Comparison of ENCODE assay signal across 8 mouse cellular contexts in genomic region chr13:21408805-21409459, GRCm38 (mm10). TPM values are rescaled to one million over a fixed set of nuclear protein-coding genes. Genes with fewer than 3 reads are reported as not detected.
DNase-seq lines count a peak whose midpoint lies in the region; ATAC-seq and TF ChIP-seq lines count a peak whose summit lies in the region.

No protein-coding gene starts in this region.

- no peaks in the 10 kb centered on the region for H3K36me3 ChIP-seq in neural tube, embryonic 11.5 days (ENCODE audit: control insufficient read depth, insufficient read depth, low read length)
- no peaks in the 10 kb centered on the region for H3K36me3 ChIP-seq in limb, embryonic 14.5 days (ENCODE audit: control insufficient read depth, insufficient read depth, low read length)
- H3K36me3 ChIP-seq in stomach, embryonic 14.5 days (ENCODE audit: control insufficient read depth, insufficient read depth, low read length) = no peaks in the 10 kb centered on the region

- peak overlapping the region; percentile 37 for H3K4me3 ChIP-seq in neural tube, embryonic 11.5 days (ENCODE audit: low read depth, low read length)
- peak overlapping the region; percentile 47 for H3K4me3 ChIP-seq in limb, embryonic 14.5 days (replicated peaks; ENCODE audit: low read length)
- peak overlapping the region; percentile 45 for H3K4me3 ChIP-seq in stomach, embryonic 14.5 days (ENCODE audit: low read depth, low read length)

- intact Hi-C loops in left cerebral cortex, postnatal 14 days (cut with DNase I) = no loop called here

- DNase-seq in cerebellum, adult 8-10 months = peak; percentile 23
- DNase-seq in neural tube, embryonic 11.5 days (ENCODE audit: low spot score) = no peak
- DNase-seq in neural tube, embryonic 10.5 days (ENCODE audit: extremely low spot score, low spot score) = no peak
- DNase-seq in limb, embryonic 14.5 days (ENCODE audit: low spot score) = no peak
- no peak for DNase-seq in left cerebral cortex, postnatal 14 days (ENCODE audit: low spot score in 2 of 2)
- DNase-seq in urinary bladder, postnatal 4 days (ENCODE audit: low spot score in 2 of 2) = no peak

- H3K27me3 ChIP-seq in neural tube, embryonic 11.5 days (ENCODE audit: control insufficient read depth, insufficient read depth, low read length) = no peaks in the 10 kb centered on the region
- no peaks in the 10 kb centered on the region for H3K27me3 ChIP-seq in limb, embryonic 14.5 days (ENCODE audit: control insufficient read depth, insufficient read depth, low read length)
- H3K27me3 ChIP-seq in stomach, embryonic 14.5 days (ENCODE audit: control insufficient read depth, insufficient read depth, low read length) = no peaks in the 10 kb centered on the region

- H3K27ac ChIP-seq in neural tube, embryonic 11.5 days (ENCODE audit: low read depth, low read length) = no peak overlapping the region
- H3K27ac ChIP-seq in limb, embryonic 14.5 days (replicated peaks; ENCODE audit: low read depth, low read length) = peak overlapping the region; percentile 79
- no peak overlapping the region for H3K27ac ChIP-seq in stomach, embryonic 14.5 days (ENCODE audit: low read length)

- no peaks in the 10 kb centered on the region for H3K4me1 ChIP-seq in neural tube, embryonic 11.5 days (ENCODE audit: control insufficient read depth, insufficient read depth, low read length)
- H3K4me1 ChIP-seq in limb, embryonic 14.5 days (ENCODE audit: control insufficient read depth, insufficient read depth, low read length) = no peaks in the 10 kb centered on the region
- H3K4me1 ChIP-seq in stomach, embryonic 14.5 days (ENCODE audit: control insufficient read depth, insufficient read depth, low read length) = no peaks in the 10 kb centered on the region

- H3K9me3 ChIP-seq in neural tube, embryonic 11.5 days (ENCODE audit: control insufficient read depth, low read length) = no peaks in the 10 kb centered on the region
- no peaks in the 10 kb centered on the region for H3K9me3 ChIP-seq in limb, embryonic 14.5 days (ENCODE audit: control insufficient read depth, low read length)
- H3K9me3 ChIP-seq in stomach, embryonic 14.5 days (ENCODE audit: control insufficient read depth, low read depth, low read length) = no peaks in the 10 kb centered on the region

- no peak for TF ChIP-seq POLR2A in limb, embryonic 14.5 days (IDR thresholded peaks at IDR 0.05; ENCODE audit: borderline replicate concordance, extremely low read depth, insufficient read depth, insufficient read length)

- peak overlapping the region; percentile 51 for H3K9ac ChIP-seq in neural tube, embryonic 11.5 days (ENCODE audit: low read length)
- H3K9ac ChIP-seq in limb, embryonic 14.5 days (ENCODE audit: low read depth, low read length, severe bottlenecking) = peak overlapping the region; percentile 65
- H3K9ac ChIP-seq in stomach, embryonic 14.5 days (replicated peaks; ENCODE audit: low read depth, low read length) = peak overlapping the region; percentile 45; the same call in 1 of the 2 replicates

- 55% methylated on average over 11 of the region's 11 CpGs for WGBS in neural tube, embryonic 11.5 days
- WGBS in limb, embryonic 14.5 days = 47% methylated on average over 11 of the region's 11 CpGs
- 48% methylated on average over 11 of the region's 11 CpGs for WGBS in stomach, embryonic 14.5 days

- peak overlapping the region; percentile 62 for H3K4me2 ChIP-seq in neural tube, embryonic 11.5 days (ENCODE audit: low read depth)
- peak overlapping the region; percentile 77 for H3K4me2 ChIP-seq in limb, embryonic 14.5 days (replicated peaks; ENCODE audit: low read depth, low read length, severe bottlenecking)
- H3K4me2 ChIP-seq in stomach, embryonic 14.5 days (replicated peaks; ENCODE audit: low read depth, low read length) = peak overlapping the region; percentile 73

- no peak for ATAC-seq in cerebellum, adult (ENCODE audit: insufficient number of reproducible peaks, low FRiP score, low TSS enrichment)
- no peak; the same call in none of the 2 replicates for ATAC-seq in neural tube, embryonic 11.5 days (ENCODE audit: insufficient read depth, low FRiP score, low TSS enrichment)
- no peak for ATAC-seq in limb, embryonic 14.5 days (ENCODE audit: low FRiP score, low read depth)
- no peak for ATAC-seq in stomach, embryonic 14.5 days (ENCODE audit: insufficient number of reproducible peaks, insufficient read depth, low FRiP score, low read depth)

RNA-seq across cellular contexts. Expression of gene Zkscan3, which starts 6.4 kb away (rescaled TPM):
- 79.8 and 84.7 TPM in 2 replicates for polyA plus RNA-seq in neural tube, embryonic 11.5 days (2014; fragmentation: Nextera tagmentation; extraction: Ambion mirVana)
- 71.0 and 81.2 TPM in 2 replicates for polyA plus RNA-seq in limb, embryonic 14.5 days (2012; rRNA removed)
- 74.6 and 82.0 TPM in 2 replicates for polyA plus RNA-seq in limb, embryonic 14.5 days (2014; fragmentation: Nextera tagmentation; extraction: Ambion mirVana)
- polyA plus RNA-seq in stomach, embryonic 14.5 days (2014; fragmentation: Nextera tagmentation; extraction: Ambion mirVana) = 81.3 and 85.7 TPM in 2 replicates
- total RNA-seq in left cerebral cortex, postnatal 14 days (2021) = 10 to 100 TPM; 38.3 to 40.1 TPM

RNA-seq across cellular contexts. Expression of gene Pgbd1, which starts 31.9 kb away (rescaled TPM):
- 4.1 and 4.9 TPM in 2 replicates for polyA plus RNA-seq in neural tube, embryonic 11.5 days (2014; fragmentation: Nextera tagmentation; extraction: Ambion mirVana)
- 2.1 and 3.1 TPM in 2 replicates for polyA plus RNA-seq in limb, embryonic 14.5 days (2012; rRNA removed)
- polyA plus RNA-seq in limb, embryonic 14.5 days (2014; fragmentation: Nextera tagmentation; extraction: Ambion mirVana) = 2.4 and 3.1 TPM in 2 replicates
- polyA plus RNA-seq in stomach, embryonic 14.5 days (2014; fragmentation: Nextera tagmentation; extraction: Ambion mirVana) = 2.3 and 3.1 TPM in 2 replicates
- 1 to 10 TPM; 1.3 to 1.8 TPM for total RNA-seq in left cerebral cortex, postnatal 14 days (2021)

RNA-seq across cellular contexts. Expression of gene Zscan26, which starts 44.6 kb away (rescaled TPM):
- 14.9 and 17.5 TPM in 2 replicates for polyA plus RNA-seq in neural tube, embryonic 11.5 days (2014; fragmentation: Nextera tagmentation; extraction: Ambion mirVana)
- polyA plus RNA-seq in limb, embryonic 14.5 days (2012; rRNA removed) = 44.6 and 52.4 TPM in 2 replicates
- 17.7 and 20.5 TPM in 2 replicates for polyA plus RNA-seq in limb, embryonic 14.5 days (2014; fragmentation: Nextera tagmentation; extraction: Ambion mirVana)
- 32.6 and 35.8 TPM in 2 replicates for polyA plus RNA-seq in stomach, embryonic 14.5 days (2014; fragmentation: Nextera tagmentation; extraction: Ambion mirVana)
- total RNA-seq in left cerebral cortex, postnatal 14 days (2021) = 10 to 100 TPM; 33.9 to 39.7 TPM

RNA-seq across cellular contexts. Expression of gene Zscan12, which starts 46.3 kb away (rescaled TPM):
- 14.8 and 19.6 TPM in 2 replicates for polyA plus RNA-seq in neural tube, embryonic 11.5 days (2014; fragmentation: Nextera tagmentation; extraction: Ambion mirVana)
- polyA plus RNA-seq in limb, embryonic 14.5 days (2012; rRNA removed) = 7.0 and 9.7 TPM in 2 replicates
- polyA plus RNA-seq in limb, embryonic 14.5 days (2014; fragmentation: Nextera tagmentation; extraction: Ambion mirVana) = 11.2 and 11.4 TPM in 2 replicates
- polyA plus RNA-seq in stomach, embryonic 14.5 days (2014; fragmentation: Nextera tagmentation; extraction: Ambion mirVana) = 11.5 and 12.3 TPM in 2 replicates
- 1 to 10 TPM; 6.9 to 7.7 TPM for total RNA-seq in left cerebral cortex, postnatal 14 days (2021)

RNA-seq across cellular contexts. Expression of gene Nkapl, which starts 59.4 kb away (rescaled TPM):
- polyA plus RNA-seq in neural tube, embryonic 11.5 days (2014; fragmentation: Nextera tagmentation; extraction: Ambion mirVana) = 2.5 and 3.2 TPM in 2 replicates
- polyA plus RNA-seq in limb, embryonic 14.5 days (2012; rRNA removed) = 0.55 and 0.69 TPM in 2 replicates
- polyA plus RNA-seq in limb, embryonic 14.5 days (2014; fragmentation: Nextera tagmentation; extraction: Ambion mirVana) = 2.4 and 2.6 TPM in 2 replicates
- 2.7 and 2.8 TPM in 2 replicates for polyA plus RNA-seq in stomach, embryonic 14.5 days (2014; fragmentation: Nextera tagmentation; extraction: Ambion mirVana)
- total RNA-seq in left cerebral cortex, postnatal 14 days (2021) = 1 to 10 TPM in 1 of 2 experiments, under 1 TPM in 1; 0.76 to 1.3 TPM
